Mouse (Mus musculus) heart, adult 9 months (tissue): ENCODE measurements at regions not wholly inside any gene's neighbourhood (a gene's known extent, or its start where the extent isn't known, plus 50 kb on each side); places are given as distances from the start of the nearest gene placed in this dataset.

Source experiments
- DNase-seq, 2 experiments: peaks; one replicate each; pipeline ENCODE4 v3.0.0; 2022; ENCODE audit warnings: low spot score in 2 of 2

GRCm38 (mm10) chr7:133378338-133378737 lies 223.6 kb downstream of the Tex36 start:
- DNase-seq, result no peak

GRCm38 (mm10) chr7:133376833-133377484 lies 225.0 kb downstream of the Tex36 start:
- DNase-seq, result no peak

GRCm38 (mm10) chr7:133372695-133373094 lies 229.3 kb downstream of the Tex36 start:
- DNase-seq, result no peak

GRCm38 (mm10) chr7:133370542-133370941 lies 231.4 kb downstream of the Tex36 start:
- no peak for DNase-seq

GRCm38 (mm10) chr7:133364601-133365000 lies 237.4 kb downstream of the Tex36 start:
- DNase-seq, result no peak

GRCm38 (mm10) chr7:133328717-133329116 lies 204.6 kb upstream of the Ctbp2 start:
- DNase-seq, result no peak

GRCm38 (mm10) chr7:133325548-133326190 lies 201.5 kb upstream of the Ctbp2 start:
- no peak for DNase-seq

GRCm38 (mm10) chr7:133323955-133324354 lies 199.8 kb upstream of the Ctbp2 start:
- DNase-seq, result no peak

- no peak for DNase-seq
Measured at GRCm38 (mm10) chr7:133317511-133317910, 193.4 kb upstream of the Ctbp2 start.

- DNase-seq, result peak in 1 of 2 experiments; percentile 5
Measured at GRCm38 (mm10) chr7:133316701-133317475, 192.7 kb upstream of the Ctbp2 start.

GRCm38 (mm10) chr7:133315197-133316029 lies 191.3 kb upstream of the Ctbp2 start:
- peak in 1 of 2 experiments; percentile 4 for DNase-seq

GRCm38 (mm10) chr7:133313115-133313514 lies 189.0 kb upstream of the Ctbp2 start:
- DNase-seq, result no peak

- no peak for DNase-seq
Measured at GRCm38 (mm10) chr7:133311116-133311801, 187.1 kb upstream of the Ctbp2 start.

- no peak for DNase-seq
Measured at GRCm38 (mm10) chr7:133304461-133304860, 180.3 kb upstream of the Ctbp2 start.

GRCm38 (mm10) chr7:133290471-133290870 lies 166.3 kb upstream of the Ctbp2 start:
- no peak for DNase-seq

- DNase-seq, result no peak
Measured at GRCm38 (mm10) chr7:133288236-133288635, 164.1 kb upstream of the Ctbp2 start.

GRCm38 (mm10) chr7:133286836-133287235 lies 162.7 kb upstream of the Ctbp2 start:
- DNase-seq, result no peak

GRCm38 (mm10) chr7:133286216-133286615 lies 162.1 kb upstream of the Ctbp2 start:
- DNase-seq, result no peak

- no peak for DNase-seq
Measured at GRCm38 (mm10) chr7:133262161-133262560, 138.0 kb upstream of the Ctbp2 start.

GRCm38 (mm10) chr7:133259143-133259542 lies 135.0 kb upstream of the Ctbp2 start:
- no peak for DNase-seq

GRCm38 (mm10) chr7:133256831-133257230 lies 132.7 kb upstream of the Ctbp2 start:
- DNase-seq, result no peak
